Mouse (Mus musculus) heart, embryonic 11.5 days (tissue): ENCODE measurements around the gene Klhl8. TPM values are rescaled to one million over a fixed set of nuclear protein-coding genes. Genes with fewer than 3 reads are reported as not detected.
"Not testable (repeated sequence)": the region's sequence is repeated elsewhere in the genome, so short reads cannot be mapped to it uniquely, and the experiment has no call there.

ENCODE experiments used
- ATAC-seq: fragments of 200-750 bp; cut with Nextera tagmentation; replicated peaks from 2 replicates; pipeline ENCODE4 v1.8.0; 2017; ENCODE audit warnings: moderate library complexity; ENCODE audit not compliant: insufficient number of reproducible peaks, low FRiP score, low TSS enrichment
- H3K27ac ChIP-seq: fragments of 300-500 bp; sonication (generic); 2 replicates; pipeline ENCODE4 v1.5.1; 2014; ENCODE audit warnings: mild to moderate bottlenecking, low read depth, low read length
- H3K27me3 ChIP-seq: fragments of 300-500 bp; sonication (generic); 2 replicates; pipeline ENCODE4 v1.6.1; 2014; ENCODE audit warnings: mild to moderate bottlenecking, low read length, mixed read lengths; ENCODE audit not compliant: control insufficient read depth, insufficient read depth
- H3K36me3 ChIP-seq: fragments of 300-500 bp; sonication (generic); 2 replicates; pipeline ENCODE4 v1.6.1; 2014; ENCODE audit warnings: mild to moderate bottlenecking, low read length, moderate library complexity, mixed read lengths; ENCODE audit not compliant: control insufficient read depth, insufficient read depth
- H3K4me1 ChIP-seq: fragments of 300-500 bp; sonication (generic); 2 replicates; pipeline ENCODE4 v1.6.1; 2014; ENCODE audit warnings: low read length; ENCODE audit not compliant: control insufficient read depth, insufficient read depth
- H3K4me2 ChIP-seq: fragments of 300-500 bp; sonication (generic); 2 replicates; pipeline ENCODE4 v1.6.1; 2014; ENCODE audit warnings: mild to moderate bottlenecking, moderate library complexity
- H3K4me3 ChIP-seq: fragments of 300-500 bp; sonication (generic); 2 replicates; pipeline ENCODE4 v1.5.1; 2014; ENCODE audit warnings: low read depth, low read length
- H3K9ac ChIP-seq: fragments of 300-500 bp; sonication (generic); 2 replicates; pipeline ENCODE4 v1.6.1; 2014; ENCODE audit warnings: mild to moderate bottlenecking, low read depth, low read length, moderate library complexity
- H3K9me3 ChIP-seq: fragments of 300-500 bp; sonication (generic); replicated peaks from 2 replicates; pipeline ENCODE4 v1.6.1; 2016; ENCODE audit warnings: low read length; ENCODE audit not compliant: control insufficient read depth
- WGBS: fragments of 180-500 bp; shearing (Covaris S2); extraction: QIAGEN DNeasy Blood & Tissue Kit; methylation state at CpG from one replicate; pipeline ENCODE4 v1.1.7; 2014; ENCODE audit not compliant: insufficient replicate concordance; 5-methylcytosine and 5-hydroxymethylcytosine counted together
- polyA plus RNA-seq: library from polyadenylated mRNA; unstranded; fragments of >200 nt; fragmentation: Nextera tagmentation; extraction: Ambion mirVana; gene quantifications from 2 replicates; pipeline ENCODE4 v1.2.1, GENCODE M21; 2014

Klhl8 gene
- polyA plus RNA-seq, 1 experiment from 2014 or later = 6.7 TPM

GRCm38 (mm10) chr5:103936906-103937589 lies 26.0 kb upstream of the Klhl8 start:
- no peak overlapping the region for H3K4me2 ChIP-seq
- no peaks in the 10 kb centered on the region for H3K36me3 ChIP-seq
- H3K4me3 ChIP-seq = no peak overlapping the region
- no peaks in the 10 kb centered on the region for H3K27me3 ChIP-seq
- no peak overlapping the region for H3K9ac ChIP-seq
- ATAC-seq = peak; percentile 63; the same call in 1 of the 2 replicates
- WGBS = 39% methylated on average over 14 of the region's 14 CpGs
- H3K27ac ChIP-seq = 0 out of 2 replicates have a peak overlapping the region, but pooled peaks have one; percentile 1
- H3K9me3 ChIP-seq = 0 out of 2 replicates have a peak, but pooled peaks cover 3% of the 10 kb centered on the region
- H3K4me1 ChIP-seq = peaks cover 11% of the 10 kb centered on the region

- ATAC-seq, H3K4me1 ChIP-seq, H3K4me3 ChIP-seq, H3K9me3 ChIP-seq, H3K4me2 ChIP-seq, H3K27ac ChIP-seq, H3K27me3 ChIP-seq, H3K9ac ChIP-seq, H3K36me3 ChIP-seq: not testable (repeated sequence)
Measured at GRCm38 (mm10) chr5:103931924-103932323, 20.9 kb upstream of the Klhl8 start.

- WGBS = 84% methylated on average over 5 of the region's 5 CpGs
- Histone ChIP-seq H3K4me2 (no peak overlapping the region), H3K4me1 (no peaks in the 10 kb centered on the region), H3K27me3 (no peaks in the 10 kb centered on the region), H3K9ac (no peak overlapping the region), H3K36me3 (no peaks in the 10 kb centered on the region), H3K27ac (no peak overlapping the region), H3K9me3 (0 out of 2 replicates have a peak, but pooled peaks cover 3% of the 10 kb centered on the region), H3K4me3 (no peak overlapping the region)
- no peak for ATAC-seq
Measured at GRCm38 (mm10) chr5:103930511-103930910, 19.5 kb upstream of the Klhl8 start.

- Histone ChIP-seq H3K9me3 (0 out of 2 replicates have a peak, but pooled peaks cover 3% of the 10 kb centered on the region), H3K4me3 (no peak overlapping the region), H3K4me1 (no peaks in the 10 kb centered on the region), H3K27ac (no peak overlapping the region), H3K4me2 (no peak overlapping the region), H3K36me3 (no peaks in the 10 kb centered on the region), H3K9ac (no peak overlapping the region), H3K27me3 (no peaks in the 10 kb centered on the region)
- no peak for ATAC-seq
- 79% methylated on average over 7 of the region's 7 CpGs for WGBS
Measured at GRCm38 (mm10) chr5:103928196-103928550, 17.1 kb upstream of the Klhl8 start.

GRCm38 (mm10) chr5:103927429-103928195 lies 16.6 kb upstream of the Klhl8 start:
- H3K9ac ChIP-seq = peak overlapping the region; percentile 64
- no peaks in the 10 kb centered on the region for H3K36me3 ChIP-seq
- no peaks in the 10 kb centered on the region for H3K9me3 ChIP-seq
- H3K27ac ChIP-seq = no peak overlapping the region
- H3K27me3 ChIP-seq = no peaks in the 10 kb centered on the region
- peak; percentile 57; the same call in 1 of the 2 replicates for ATAC-seq
- WGBS = 22% methylated on average over 27 of the region's 27 CpGs
- peak overlapping the region; percentile 60 for H3K4me2 ChIP-seq
- H3K4me1 ChIP-seq = no peaks in the 10 kb centered on the region
- H3K4me3 ChIP-seq = peak overlapping the region; percentile 28

GRCm38 (mm10) chr5:103926398-103926797 lies 15.3 kb upstream of the Klhl8 start:
- Histone ChIP-seq H3K27me3 (no peaks in the 10 kb centered on the region), H3K9me3 (no peaks in the 10 kb centered on the region), H3K36me3 (no peaks in the 10 kb centered on the region), H3K4me1 (no peaks in the 10 kb centered on the region), H3K9ac (no peak overlapping the region), H3K27ac (no peak overlapping the region), H3K4me2 (no peak overlapping the region), H3K4me3 (no peak overlapping the region)
- WGBS = 59% methylated on average over 11 of the region's 12 CpGs
- no peak for ATAC-seq

- Histone ChIP-seq H3K9ac (no peak overlapping the region), H3K27ac (no peak overlapping the region), H3K27me3 (no peaks in the 10 kb centered on the region), H3K4me1 (no peaks in the 10 kb centered on the region), H3K9me3 (no peaks in the 10 kb centered on the region), H3K4me3 (no peak overlapping the region), H3K36me3 (no peaks in the 10 kb centered on the region), H3K4me2 (no peak overlapping the region)
- 73% methylated on average over 2 of the region's 2 CpGs for WGBS
- ATAC-seq = no peak
Measured at GRCm38 (mm10) chr5:103923755-103924154, 12.7 kb upstream of the Klhl8 start.

- no peak overlapping the region for H3K4me3 ChIP-seq
- H3K9me3 ChIP-seq = no peaks in the 10 kb centered on the region
- no peak overlapping the region for H3K27ac ChIP-seq
- no peaks in the 10 kb centered on the region for H3K36me3 ChIP-seq
- no peaks in the 10 kb centered on the region for H3K4me1 ChIP-seq
- no peaks in the 10 kb centered on the region for H3K27me3 ChIP-seq
- H3K9ac ChIP-seq = no peak overlapping the region
- H3K4me2 ChIP-seq = no peak overlapping the region
- ATAC-seq = no peak
- 69% methylated on average over 6 of the region's 6 CpGs for WGBS
Measured at GRCm38 (mm10) chr5:103923101-103923500, 12.0 kb upstream of the Klhl8 start.
